Mouse (Mus musculus) skeletal muscle tissue, postnatal 0 days (tissue): Measurements from ENCODE around the gene H2-M9. TPM values are rescaled to one million over a fixed set of nuclear protein-coding genes. Genes with fewer than 3 reads are reported as not detected.

Experiments used
- polyA plus RNA-seq: library from polyadenylated mRNA; unstranded; fragments of >200 nt; fragmentation: Nextera tagmentation; extraction: Ambion mirVana; gene quantifications from 2 replicates; pipeline ENCODE4 v1.2.1, GENCODE M21; 2015

H2-M9 gene
- 0.26 and 0.56 TPM in 2 replicates for polyA plus RNA-seq

GRCm38 (mm10) chr17:36642566-36642965, at the start of gene H2-M9:
Gene H2-M9 (minus strand): TSS chr17:36642666.

GRCm38 (mm10) chr17:36672119-36672518, 29.7 kb upstream of the H2-M9 start, which contains the start of gene H2-M1:
Gene H2-M1 (minus strand): TSS chr17:36672219.

Other genes starting within 250 kb of the H2-M9 start
- not detected in 2 replicates for gene H2-M10.4, start 180.3 kb downstream of the H2-M9 start, polyA plus RNA-seq
- gene H2-M11, start 95.6 kb downstream of the H2-M9 start, polyA plus RNA-seq = not detected in 2 replicates
- not detected in 2 replicates for gene H2-M1, start 29.6 kb upstream of the H2-M9 start, polyA plus RNA-seq
- not detected in 2 replicates for gene H2-M10.5, start 130.2 kb upstream of the H2-M9 start, polyA plus RNA-seq
- not detected in 2 replicates for gene H2-M10.6, start 169.5 kb upstream of the H2-M9 start, polyA plus RNA-seq
- 19.3 and 19.5 TPM in 2 replicates for gene Trim26, start 194.5 kb upstream of the H2-M9 start, polyA plus RNA-seq
- 0.07 TPM in 1 of 2 replicates, not detected in the other for gene Trim15, start 224.5 kb upstream of the H2-M9 start, polyA plus RNA-seq
- gene Trim10, start 226.9 kb upstream of the H2-M9 start, polyA plus RNA-seq = 0.22 and 0.37 TPM in 2 replicates
- not detected in 2 replicates for gene Trim40, start 247.5 kb upstream of the H2-M9 start, polyA plus RNA-seq